Mouse (Mus musculus) monocyte, adult 2 months (primary cell): ENCODE results near the gene Srgap3.

Source experiments
- DNase-seq, 2 experiments: peaks; one replicate each; pipeline ENCODE4 v3.0.0; 2022; ENCODE audit warnings: low spot score in 2 of 2, low read depth in 1 of 2

The Srgap3 gene

GRCm38 (mm10) chr6:112950205-112951110 is 3.4 kb upstream of the Srgap3 start:
- no peak for DNase-seq

GRCm38 (mm10) chr6:112949220-112949619 is 2.2 kb upstream of the Srgap3 start:
- DNase-seq = no peak

DNA sequence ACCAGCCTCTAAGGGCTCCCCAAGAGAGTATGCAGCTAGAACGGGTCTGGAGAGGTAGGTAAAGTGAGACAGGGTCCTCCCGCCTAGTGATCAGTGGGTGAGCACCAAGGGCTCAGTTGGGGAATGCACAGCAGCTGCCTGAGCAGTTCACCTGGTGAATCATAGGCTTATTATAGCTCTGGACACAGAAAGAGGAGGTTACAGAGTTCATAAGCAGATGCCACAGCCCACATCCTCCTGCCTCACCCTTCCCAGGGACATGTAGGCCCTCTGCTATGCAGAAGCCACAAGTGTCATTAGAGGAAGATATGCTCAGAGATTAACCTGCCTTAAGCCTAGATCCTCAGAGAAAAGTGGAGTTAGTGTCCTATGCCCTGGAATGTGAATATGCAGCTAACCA is 1.4 kb upstream of the Srgap3 start:
- no peak for DNase-seq

DNA sequence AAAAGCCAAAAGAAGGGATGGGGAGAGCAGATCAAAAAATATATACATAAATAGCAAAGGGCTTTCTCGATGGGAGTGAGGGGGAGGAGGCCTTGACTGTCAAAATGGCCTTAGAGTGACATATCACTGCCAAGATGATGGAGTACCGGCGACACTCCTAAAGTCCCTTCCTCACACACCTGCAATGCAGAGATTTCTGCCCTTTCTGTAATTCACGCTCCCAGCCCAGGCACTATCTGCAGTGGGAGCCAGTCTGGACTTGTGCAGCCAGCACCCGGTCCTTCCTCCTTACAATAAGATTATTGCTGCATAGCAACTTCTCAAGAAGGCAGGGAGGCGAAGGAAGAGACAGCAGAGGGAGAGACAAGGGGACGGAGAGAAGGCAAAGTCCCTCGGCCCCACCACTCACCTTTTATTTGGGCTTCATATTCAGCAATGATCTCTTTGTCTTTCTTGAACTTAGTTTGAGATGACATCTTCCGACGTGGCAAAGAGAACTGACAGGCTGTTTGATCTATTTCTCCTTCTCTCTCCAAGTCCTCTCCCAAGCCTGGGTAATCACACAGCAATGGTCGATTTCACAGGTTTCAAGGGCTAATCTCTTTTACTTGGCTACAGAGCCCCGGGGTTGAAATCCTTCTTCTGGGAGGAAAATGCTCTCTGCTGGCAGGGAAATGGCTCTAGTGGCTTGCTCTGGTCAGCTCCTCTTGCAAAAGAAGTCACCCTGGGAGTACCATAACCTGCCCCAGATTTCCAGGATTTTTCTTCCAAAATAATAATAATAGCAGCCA is 850 bp downstream of the Srgap3 start:
- no peak for DNase-seq

DNA sequence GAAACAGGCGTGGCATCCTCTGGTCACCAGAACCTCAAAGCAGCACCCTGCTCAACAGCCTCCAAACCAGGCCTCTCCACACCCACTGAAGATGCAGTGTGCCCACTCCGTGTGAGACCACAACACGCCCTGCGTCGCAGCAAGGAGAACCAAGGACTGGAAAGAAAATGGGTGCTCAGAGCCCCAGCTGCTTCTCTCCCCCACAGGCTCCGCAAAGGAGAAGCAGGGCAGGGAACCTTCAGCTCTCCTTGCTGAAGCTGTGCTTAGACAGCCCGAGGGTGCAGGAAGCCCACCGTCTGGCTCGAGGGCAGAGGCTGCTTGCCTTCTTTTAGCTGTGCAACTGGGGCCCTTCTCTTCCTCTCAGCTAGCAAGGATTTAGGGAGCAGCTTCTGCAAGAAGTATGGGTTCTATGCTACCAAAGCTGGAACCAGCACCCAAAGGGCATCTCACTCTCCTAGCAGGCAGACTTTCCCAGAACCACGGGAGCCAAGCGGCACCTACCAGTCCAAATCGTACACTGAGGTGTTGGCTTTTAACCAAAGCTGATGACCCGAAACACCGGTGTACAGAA is 1.8 kb downstream of the Srgap3 start:
- no peak for DNase-seq

DNA sequence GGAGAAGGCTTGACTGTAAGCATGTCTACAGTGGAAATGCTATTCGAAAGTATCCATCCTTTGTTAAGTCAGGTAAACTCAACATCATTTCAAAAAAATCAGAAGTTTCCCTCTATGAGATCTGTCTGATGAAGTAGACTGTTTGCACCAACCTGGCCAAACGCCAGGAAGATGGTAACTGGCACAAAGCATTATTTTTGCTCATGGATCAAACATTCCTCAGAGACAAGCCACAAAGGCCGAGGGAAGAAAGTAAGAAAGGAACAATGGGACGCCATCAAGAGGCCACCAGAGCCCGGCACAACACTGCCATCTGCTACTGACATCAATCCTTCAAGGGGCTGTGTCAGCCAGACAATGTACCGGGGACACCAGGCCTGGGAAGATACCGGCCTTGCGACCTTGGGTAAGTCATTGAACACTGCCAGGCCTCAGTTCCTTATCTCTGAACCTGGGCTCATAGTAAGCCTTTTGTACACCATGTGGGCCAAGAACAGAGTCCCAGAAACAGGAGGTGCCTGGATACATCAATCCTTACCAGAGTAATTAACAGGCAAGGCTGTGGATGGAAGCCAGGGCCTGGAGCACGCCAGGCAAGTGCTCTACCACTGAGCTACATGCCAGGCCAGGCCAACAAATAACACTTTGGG is 3.3 kb downstream of the Srgap3 start:
- no peak for DNase-seq

- no peak for DNase-seq
These were observed 7.8 kb downstream of the Srgap3 start for GRCm38 (mm10) chr6:112939281-112939680.

DNA sequence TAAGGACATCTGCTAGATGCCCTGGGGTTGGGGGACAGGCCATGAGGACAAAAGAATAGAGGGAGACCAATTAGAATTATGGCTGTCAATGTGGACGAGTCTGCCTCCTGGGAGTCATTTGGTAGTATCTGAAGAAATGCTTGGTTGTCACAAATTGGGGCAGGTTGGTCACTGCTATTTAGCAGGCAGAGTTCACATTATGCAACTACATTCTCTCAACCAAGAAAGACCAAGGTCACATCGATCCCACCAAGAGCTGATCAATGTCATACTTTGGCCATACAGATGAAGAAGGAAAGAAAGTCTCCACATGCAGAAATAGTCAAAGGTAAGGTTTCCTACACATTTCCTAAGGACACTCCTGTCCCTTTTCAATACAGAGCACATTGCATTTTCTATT is 9.3 kb downstream of the Srgap3 start:
- no peak for DNase-seq

DNA sequence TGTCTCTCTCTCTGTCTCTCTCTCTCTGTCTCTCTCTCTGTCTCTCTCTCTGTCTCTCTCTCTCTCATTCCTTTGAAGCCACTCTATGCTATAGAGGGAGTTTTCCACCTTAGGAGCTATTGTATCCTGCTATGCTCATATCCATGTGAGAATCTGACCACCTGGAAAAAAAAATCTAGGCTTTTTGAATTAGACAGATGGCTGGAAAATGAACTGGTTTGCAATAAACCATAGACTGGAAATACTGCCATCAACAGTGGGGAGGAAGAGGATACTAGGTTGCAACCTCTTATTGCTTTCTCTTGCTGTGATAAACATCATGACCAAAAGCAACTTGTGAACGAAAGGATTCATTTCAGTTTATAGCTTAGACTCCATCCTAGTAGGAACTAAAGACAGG is 12.6 kb downstream of the Srgap3 start:
- DNase-seq = no peak

DNA sequence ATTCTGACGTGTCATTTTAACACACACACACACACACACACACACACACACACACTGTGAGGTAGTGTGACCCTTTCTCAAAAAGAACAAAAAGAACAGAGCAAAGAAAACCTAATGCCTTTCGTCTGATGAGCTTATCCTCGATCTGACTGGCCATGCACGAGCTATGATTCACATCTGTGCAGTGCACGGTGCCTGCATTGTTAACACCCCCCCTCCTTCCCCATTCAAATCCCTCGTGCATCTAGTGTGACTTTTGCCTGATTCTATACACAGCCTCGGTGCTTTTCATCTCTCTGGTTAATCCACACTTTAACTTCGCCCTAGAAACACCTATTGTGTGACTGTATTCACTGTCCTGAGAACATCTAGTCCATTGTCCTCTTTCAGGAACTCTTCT is 14.5 kb downstream of the Srgap3 start:
- DNase-seq = no peak

GRCm38 (mm10) chr6:112930011-112930451 is 17.0 kb downstream of the Srgap3 start:
- no peak for DNase-seq

GRCm38 (mm10) chr6:112929291-112929984 is 17.6 kb downstream of the Srgap3 start:
- DNase-seq = no peak

- no peak for DNase-seq
These were observed 18.2 kb downstream of the Srgap3 start for GRCm38 (mm10) chr6:112928841-112929240.

DNA sequence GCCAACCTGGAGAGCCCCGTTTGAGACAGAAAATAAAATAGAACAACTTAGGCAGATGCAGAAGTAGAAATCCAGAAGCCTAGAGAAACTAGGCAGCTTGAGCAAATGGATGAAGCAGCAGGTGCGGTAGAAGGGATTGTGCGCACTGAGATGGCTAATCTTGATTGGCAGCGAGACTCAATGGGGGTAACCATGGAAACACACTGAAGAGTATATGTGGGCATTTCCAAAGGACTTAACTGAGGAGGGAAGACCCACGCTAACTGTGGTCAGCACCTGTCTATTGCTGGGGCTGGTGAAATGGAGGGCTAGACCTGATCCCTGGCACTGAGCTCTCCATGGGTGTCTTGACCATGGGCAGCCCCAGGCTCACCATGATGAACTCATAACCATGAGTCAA is 19.7 kb downstream of the Srgap3 start:
- DNase-seq = no peak

DNA sequence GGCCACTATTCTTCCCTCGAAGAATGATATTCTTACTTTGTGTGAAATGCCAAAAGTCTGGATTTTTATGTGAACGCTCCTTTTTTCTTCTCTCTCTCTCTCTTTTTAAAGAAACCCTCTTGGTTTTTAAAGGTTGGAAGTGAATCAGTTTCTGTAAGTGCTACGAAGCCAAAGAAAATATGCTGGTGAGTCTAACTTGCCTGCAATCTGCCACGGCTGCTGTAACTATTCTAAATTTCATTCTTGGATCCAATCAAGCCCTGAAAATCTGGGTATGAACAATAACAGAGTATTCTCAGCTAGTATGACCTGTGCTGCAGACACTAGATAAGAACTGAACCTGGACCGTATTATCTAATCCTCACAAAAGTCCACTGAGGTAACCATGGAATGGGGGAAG is 21.1 kb downstream of the Srgap3 start:
- DNase-seq = no peak

GRCm38 (mm10) chr6:112925234-112925975 is 21.7 kb downstream of the Srgap3 start:
- DNase-seq = no peak

DNA sequence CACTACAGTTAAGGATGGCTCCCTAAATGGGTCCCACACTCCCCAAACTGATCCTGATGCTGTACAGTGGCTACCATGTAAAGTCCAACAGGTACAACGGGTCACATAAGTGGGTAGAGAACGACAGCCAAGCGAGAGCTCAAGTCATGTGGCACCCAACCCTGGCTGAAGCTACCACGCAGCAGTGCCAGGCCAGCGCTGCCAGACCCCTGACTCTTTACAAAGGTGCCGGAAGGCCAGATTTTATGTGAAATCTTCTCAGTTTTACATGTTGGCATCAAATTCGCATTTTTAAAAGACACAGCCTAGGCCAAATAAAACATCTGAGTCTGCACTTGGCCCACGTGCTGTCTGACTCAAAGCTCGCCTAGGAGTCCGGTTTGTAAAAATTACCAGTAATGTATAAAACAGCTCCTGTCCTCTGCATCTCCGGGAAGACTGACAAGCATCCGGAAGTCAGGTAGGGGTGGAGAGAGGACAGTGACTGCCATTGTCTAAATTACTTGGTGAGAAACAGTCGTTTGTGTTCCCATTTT is 22.4 kb downstream of the Srgap3 start:
- no peak for DNase-seq

GRCm38 (mm10) chr6:112920619-112921195 is 26.4 kb downstream of the Srgap3 start:
- DNase-seq = no peak

DNA sequence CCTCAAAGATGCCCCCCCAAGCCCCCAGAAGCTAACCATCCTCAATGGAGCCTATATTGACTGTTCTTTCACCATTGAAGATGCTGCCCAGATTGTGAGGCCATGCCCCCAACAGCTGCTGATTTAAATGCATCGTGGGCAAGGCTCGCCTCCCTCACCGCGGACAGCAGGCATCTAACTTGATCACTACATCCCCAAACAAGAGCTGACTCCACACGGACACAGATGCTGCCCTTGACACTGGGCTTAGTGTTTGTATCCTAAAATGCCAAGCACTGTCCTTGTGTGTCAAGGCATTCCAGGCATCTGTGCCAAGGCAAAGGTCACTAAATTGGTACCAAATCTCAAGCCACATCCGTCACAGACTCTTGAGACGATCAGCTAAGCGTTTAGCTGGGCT is 29.3 kb downstream of the Srgap3 start:
- DNase-seq = no peak
